8 mouse cellular contexts compared by ENCODE assay signal in the genomic region with DNA sequence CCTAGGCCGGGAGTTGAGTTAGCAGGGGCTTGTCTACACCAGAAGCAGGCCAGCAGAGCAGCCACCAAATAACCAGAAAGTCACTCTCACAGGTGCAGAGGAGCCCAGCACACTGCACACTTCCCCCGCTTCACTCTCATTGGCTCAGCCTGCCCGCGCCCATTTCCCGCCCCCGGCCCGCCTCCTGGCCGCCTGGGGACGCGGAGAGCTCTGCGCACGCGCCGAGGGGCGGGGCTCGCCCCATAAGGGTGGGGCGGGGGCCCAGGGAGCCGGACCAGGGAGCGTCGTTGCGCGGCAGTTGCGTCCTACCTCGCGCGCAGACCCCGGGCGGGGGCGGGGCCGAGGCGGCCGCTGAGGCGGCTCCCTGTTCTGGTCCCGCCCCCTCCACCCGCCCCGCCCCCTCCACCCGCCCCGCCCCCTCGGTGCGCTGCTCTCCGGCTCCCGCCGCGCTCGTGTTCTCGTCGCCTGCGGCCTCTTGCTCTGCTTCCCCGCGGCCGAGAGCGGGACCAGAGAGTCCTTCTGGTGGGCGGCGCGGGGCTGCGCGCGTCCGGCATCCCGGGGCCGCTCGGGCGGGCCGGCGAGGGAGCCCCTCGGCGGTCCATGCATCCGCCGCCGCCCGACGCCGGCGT. TPM values are rescaled to one million over a fixed set of nuclear protein-coding genes. Genes with fewer than 3 reads are reported as not detected.
DNase-seq lines count a peak whose midpoint lies in the region; ATAC-seq and TF ChIP-seq lines count a peak whose summit lies in the region.

A gene (plus strand): TSS at position 264 of the 629 bp plus-strand sequence.

- H3K36me3 ChIP-seq in E14TG2a.4 (ENCODE audit: insufficient read depth, low read length), result no peaks in the 10 kb centered on the region
- no peaks in the 10 kb centered on the region for H3K36me3 ChIP-seq in forebrain, embryonic 15.5 days
- H3K36me3 ChIP-seq in liver, embryonic 16.5 days (ENCODE audit: control insufficient read depth, insufficient read depth), result no peaks in the 10 kb centered on the region
- no peaks in the 10 kb centered on the region for H3K36me3 ChIP-seq in neural tube, embryonic 13.5 days

- H3K27ac ChIP-seq in forebrain, embryonic 15.5 days (replicated peaks), result peak within 1 kb of the TSS; percentile 65
- peak within 1 kb of the TSS; percentile 53; the same call in 1 of the 2 replicates for H3K27ac ChIP-seq in liver, embryonic 16.5 days (ENCODE audit: low read length)
- peak within 1 kb of the TSS; percentile 68 for H3K27ac ChIP-seq in neural tube, embryonic 13.5 days (replicated peaks)

- ATAC-seq in forebrain, embryonic 15.5 days (replicated peaks), result peak; percentile 96
- peak; percentile 92 for ATAC-seq in liver, embryonic 16.5 days (ENCODE audit: low read depth)
- ATAC-seq in neural tube, embryonic 13.5 days (ENCODE audit: low read depth), result peak; percentile 97

- peak within 1 kb of the TSS; percentile 86 for H3K9ac ChIP-seq in forebrain, embryonic 15.5 days (replicated peaks)
- peak within 1 kb of the TSS; percentile 53 for H3K9ac ChIP-seq in liver, embryonic 16.5 days (ENCODE audit: low read depth, low read length)
- H3K9ac ChIP-seq in neural tube, embryonic 13.5 days, result peak within 1 kb of the TSS; percentile 81

- whole genome bisulfite sequencing in forebrain, embryonic 15.5 days, result under 1% methylated on average over 56 of the region's 74 CpGs
- under 1% methylated on average over 69 of the region's 74 CpGs for WGBS in large intestine, adult 2 months
- under 1% methylated on average over 60 of the region's 74 CpGs for WGBS in liver, embryonic 16.5 days (ENCODE audit: insufficient replicate concordance)
- 1% methylated on average over 74 of the region's 74 CpGs for WGBS in neural tube, embryonic 13.5 days

- peaks cover 6% of the 10 kb centered on the region for H3K9me3 ChIP-seq in E14TG2a.4 (ENCODE audit: low read length)
- H3K9me3 ChIP-seq in forebrain, embryonic 15.5 days, result no peaks in the 10 kb centered on the region
- no peaks in the 10 kb centered on the region for H3K9me3 ChIP-seq in liver, embryonic 16.5 days (replicated peaks; ENCODE audit: control insufficient read depth, low read length)
- no peaks in the 10 kb centered on the region for H3K9me3 ChIP-seq in neural tube, embryonic 13.5 days

- intact Hi-C loops in heart, postnatal 14 days (cut with DNase I), result no loop called here

- TF ChIP-seq CTCF in E14TG2a.4 (conservative IDR thresholded peaks at IDR 0.05; ENCODE audit: low read length), result no peak

- peak within 1 kb of the TSS; percentile 95 for H3K4me2 ChIP-seq in forebrain, embryonic 15.5 days (replicated peaks)
- peak within 1 kb of the TSS; percentile 80 for H3K4me2 ChIP-seq in liver, embryonic 16.5 days (ENCODE audit: low read depth, low read length)
- peak within 1 kb of the TSS; percentile 78 for H3K4me2 ChIP-seq in neural tube, embryonic 13.5 days

- peaks cover 37% of the 10 kb centered on the region for H3K27me3 ChIP-seq in E14TG2a.4 (ENCODE audit: insufficient read depth, low read length)
- H3K27me3 ChIP-seq in forebrain, embryonic 15.5 days, result no peaks in the 10 kb centered on the region
- H3K27me3 ChIP-seq in liver, embryonic 16.5 days (ENCODE audit: control insufficient read depth, insufficient read depth, low read depth, low read length), result peaks cover 20% of the 10 kb centered on the region
- 0 out of 2 replicates have a peak, but pooled peaks cover 4% of the 10 kb centered on the region for H3K27me3 ChIP-seq in neural tube, embryonic 13.5 days

- H3K4me1 ChIP-seq in E14TG2a.4 (replicated peaks; ENCODE audit: low read depth, low read length), result peaks cover 12% of the 10 kb centered on the region
- peaks cover 9% of the 10 kb centered on the region for H3K4me1 ChIP-seq in forebrain, embryonic 15.5 days
- peaks cover 2% of the 10 kb centered on the region for H3K4me1 ChIP-seq in liver, embryonic 16.5 days (ENCODE audit: control insufficient read depth, low read depth, low read length)
- H3K4me1 ChIP-seq in neural tube, embryonic 13.5 days (replicated peaks), result peaks cover 7% of the 10 kb centered on the region

- peak within 1 kb of the TSS; percentile 87 for H3K4me3 ChIP-seq in E14TG2a.4 (replicated peaks; ENCODE audit: low read length)
- H3K4me3 ChIP-seq in forebrain, embryonic 15.5 days, result peak within 1 kb of the TSS; percentile 80
- peak within 1 kb of the TSS; percentile 64 for H3K4me3 ChIP-seq in liver, embryonic 16.5 days (ENCODE audit: low read depth, low read length)
- peak within 1 kb of the TSS; percentile 68 for H3K4me3 ChIP-seq in neural tube, embryonic 13.5 days

- DNase-seq in cerebellum, adult 11-12 months, result peak; percentile 95
- DNase-seq in heart, postnatal 14 days, result peak; percentile 95
- DNase-seq in large intestine, adult 2 months (ENCODE audit: low read depth, low spot score), result peak; percentile 65
- DNase-seq in telencephalon, adult 2 months (ENCODE audit: low read depth, low spot score), result peak; percentile 88

RNA-seq across cellular contexts. Expression of the gene that starts here (rescaled TPM):
- polyA plus RNA-seq in forebrain, embryonic 15.5 days (2015; fragmentation: Nextera tagmentation; extraction: Ambion mirVana), result 1.8 and 1.9 TPM in 2 replicates
- total RNA-seq in heart, postnatal 14 days (2021), result under 1 TPM; 0.50 to 0.98 TPM
- 0.66 and 0.67 TPM in 2 replicates for polyA plus RNA-seq in large intestine, adult 2 months (2012; rRNA removed)
- polyA plus RNA-seq in liver, embryonic 16.5 days (2015; fragmentation: Nextera tagmentation; extraction: Ambion mirVana), result 1.5 and 1.6 TPM in 2 replicates
- 1.8 and 2.0 TPM in 2 replicates for polyA plus RNA-seq in neural tube, embryonic 13.5 days (2015; fragmentation: Nextera tagmentation; extraction: Ambion mirVana)

Comparison
In these comparisons a context has a peak if more than half of its experiments do, and no peak if none do; other contexts are left out.
1. Peak in every context shown above with its lines: DNase-seq, ATAC-seq, H3K4me3 ChIP-seq and H3K27ac ChIP-seq.
2. Peak in DNase-seq in heart, postnatal 14 days; RNA of the gene not detected or under 1 TPM.
3. Peak in DNase-seq in large intestine, adult 2 months; RNA of the gene not detected or under 1 TPM.